Mouse (Mus musculus) small intestine, adult 2 months (tissue): ENCODE results near the gene Pou4f1. TPM values are rescaled to one million over a fixed set of nuclear protein-coding genes. Genes with fewer than 3 reads are reported as not detected.

Source experiments
- H3K27ac ChIP-seq: fragments of 200-500 bp; 2 replicates; pipeline ENCODE4 v1.5.1; 2012; ENCODE audit warnings: low read depth, low read length, control low read depth, inconsistent platforms; ENCODE audit not compliant: insufficient read depth
- H3K27me3 ChIP-seq: fragments of 200-500 bp; 2 replicates; pipeline ENCODE4 v1.6.1; 2012; ENCODE audit warnings: mild to moderate bottlenecking, moderate library complexity, low read length, inconsistent platforms; ENCODE audit not compliant: control insufficient read depth, insufficient read depth
- H3K36me3 ChIP-seq: fragments of 200-500 bp; 2 replicates; pipeline ENCODE4 v1.6.1; 2012; ENCODE audit warnings: mild to moderate bottlenecking, low read length, control low read depth, inconsistent platforms; ENCODE audit not compliant: control insufficient read depth, insufficient read depth
- H3K4me1 ChIP-seq: fragments of 200-500 bp; 2 replicates; pipeline ENCODE4 v1.6.1; 2012; ENCODE audit warnings: low read length, inconsistent platforms, mixed read lengths; ENCODE audit not compliant: control insufficient read depth, insufficient read depth, insufficient read length
- H3K4me3 ChIP-seq: fragments of 200-500 bp; 2 replicates; pipeline ENCODE4 v1.5.1; 2012; ENCODE audit warnings: low read depth, mild to moderate bottlenecking, control low read depth, inconsistent platforms, low read length, moderate library complexity
- CTCF ChIP-seq: fragments of 200-500 bp; IDR thresholded peaks from 2 replicates; pipeline ENCODE4 v1.5.1; 2012; ENCODE audit warnings: low read depth, mild to moderate bottlenecking, control low read depth, inconsistent platforms, low read length, moderate library complexity, mixed read lengths; ENCODE audit not compliant: insufficient replicate concordance, insufficient read length; ENCODE audit errors: extremely low read depth
- POLR2A ChIP-seq: fragments of 200-500 bp; IDR thresholded peaks from 2 replicates; pipeline ENCODE4 v1.6.1; 2012; ENCODE audit warnings: low read depth, mild to moderate bottlenecking, control low read depth, inconsistent platforms, low read length, moderate library complexity
- WGBS: fragments of 180-500 bp; shearing (Covaris S2); methylation state at CpG from one replicate; pipeline ENCODE4 v1.1.7; 2018; 5-methylcytosine and 5-hydroxymethylcytosine counted together
- polyA plus RNA-seq: library from polyadenylated mRNA; depleted of rRNA; stranded (reverse); fragments of >200 nt; gene quantifications from 2 replicates; pipeline ENCODE4 v1.2.3, GENCODE M21; 2012

The Pou4f1 gene
- polyA plus RNA-seq, 1 experiment = 0.19 TPM

GRCm38 (mm10) chr14:104461286-104462240 lies 6.2 kb downstream of the Pou4f1 start:
- Histone ChIP-seq H3K27me3 (peaks cover 69% of the 10 kb centered on the region), H3K4me3 (no peak overlapping the region), H3K27ac (no peak overlapping the region), H3K4me1 (peaks cover 7% of the 10 kb centered on the region), H3K36me3 (no peaks in the 10 kb centered on the region)
- 6% methylated on average over 10 of the region's 10 CpGs for WGBS
- TF ChIP-seq POLR2A = no peak
- no peak for TF ChIP-seq CTCF

- H3K27me3 ChIP-seq = peaks cover 59% of the 10 kb centered on the region
- TF ChIP-seq CTCF (no peak), POLR2A (no peak)
- 4% methylated on average over 59 of the region's 59 CpGs for WGBS
- H3K4me1 ChIP-seq = peaks cover under 1% of the 10 kb centered on the region
- H3K27ac ChIP-seq = no peak overlapping the region
- no peaks in the 10 kb centered on the region for H3K36me3 ChIP-seq
- H3K4me3 ChIP-seq = no peak overlapping the region
Measured at GRCm38 (mm10) chr14:104460325-104461285, 7.2 kb downstream of the Pou4f1 start.

GRCm38 (mm10) chr14:104459513-104460111 lies 8.2 kb downstream of the Pou4f1 start:
- 2% methylated on average over 25 of the region's 25 CpGs for whole genome bisulfite sequencing
- H3K27me3 ChIP-seq = peaks cover 50% of the 10 kb centered on the region
- no peaks in the 10 kb centered on the region for H3K36me3 ChIP-seq
- TF ChIP-seq POLR2A (no peak), CTCF (no peak)
- H3K4me1 ChIP-seq = no peaks in the 10 kb centered on the region; the same call in 1 of the 2 replicates
- H3K4me3 ChIP-seq = no peak overlapping the region
- H3K27ac ChIP-seq = no peak overlapping the region

- H3K36me3 ChIP-seq = no peaks in the 10 kb centered on the region
- no peak overlapping the region for H3K27ac ChIP-seq
- H3K4me3 ChIP-seq = no peak overlapping the region
- 5% methylated on average over 19 of the region's 19 CpGs for WGBS
- no peaks in the 10 kb centered on the region; the same call in 1 of the 2 replicates for H3K4me1 ChIP-seq
- TF ChIP-seq CTCF = no peak
- TF ChIP-seq POLR2A = no peak
- peaks cover 47% of the 10 kb centered on the region for H3K27me3 ChIP-seq
Measured at GRCm38 (mm10) chr14:104458728-104459512, 8.9 kb downstream of the Pou4f1 start.

GRCm38 (mm10) chr14:104457966-104458710 lies 9.7 kb downstream of the Pou4f1 start:
- Histone ChIP-seq H3K36me3 (no peaks in the 10 kb centered on the region), H3K4me3 (no peak overlapping the region), H3K4me1 (no peaks in the 10 kb centered on the region; the same call in 1 of the 2 replicates), H3K27ac (no peak overlapping the region), H3K27me3 (peaks cover 40% of the 10 kb centered on the region)
- TF ChIP-seq CTCF (no peak), POLR2A (no peak)
- WGBS = 7% methylated on average over 20 of the region's 20 CpGs

- H3K36me3 ChIP-seq = no peaks in the 10 kb centered on the region
- H3K4me3 ChIP-seq = no peak overlapping the region
- no peak overlapping the region for H3K27ac ChIP-seq
- WGBS = 10% methylated on average over 5 of the region's 5 CpGs
- peaks cover 35% of the 10 kb centered on the region for H3K27me3 ChIP-seq
- no peak for TF ChIP-seq CTCF
- no peak for TF ChIP-seq POLR2A
- H3K4me1 ChIP-seq = no peaks in the 10 kb centered on the region; the same call in 1 of the 2 replicates
Measured at GRCm38 (mm10) chr14:104456976-104457375, 10.8 kb downstream of the Pou4f1 start.
